Mouse (Mus musculus): Measurements from ENCODE around the gene Cnga2. TPM values are rescaled to one million over a fixed set of nuclear protein-coding genes. Genes with fewer than 3 reads are reported as not detected.

The Cnga2 gene
- polyA plus RNA-seq, 1 experiment from 2014 or later: 0.06 TPM

Other genes with a start within 250 kb of the Cnga2 start
- gene Vma21, start 175.9 kb upstream of the Cnga2 start, polyA plus RNA-seq (2015; fragmentation: Nextera tagmentation; extraction: Ambion mirVana): 51.9 and 56.8 TPM in 2 replicates
- 0.13 TPM in 1 of 2 replicates, not detected in the other for gene Gm1141, start 70.8 kb upstream of the Cnga2 start, polyA plus RNA-seq (2015; fragmentation: Nextera tagmentation; extraction: Ambion mirVana)
- 6.5 TPM in 2 replicates for gene Prrg3, start 29.2 kb upstream of the Cnga2 start, polyA plus RNA-seq (2015; fragmentation: Nextera tagmentation; extraction: Ambion mirVana)
- not detected in 2 replicates for gene Fate1, start 18.9 kb upstream of the Cnga2 start, polyA plus RNA-seq (2015; fragmentation: Nextera tagmentation; extraction: Ambion mirVana)
- gene Magea4, start 230.2 kb downstream of the Cnga2 start, polyA plus RNA-seq (2015; fragmentation: Nextera tagmentation; extraction: Ambion mirVana): not detected in 2 replicates

All from forebrain, embryonic 13.5 days (tissue).